Mouse (Mus musculus) cerebellum, postnatal 25 days (tissue): Measurements from ENCODE around the gene Tln2.

ENCODE experiments used
- DNase-seq, 2 experiments: peaks; one replicate each; pipeline ENCODE4 v3.0.0; 2021; ENCODE audit warnings: mixed read lengths in 2 of 2

The Tln2 gene

GRCm38 (mm10) chr9:67545794-67546193, 13.7 kb downstream of the Tln2 start:
- no peak for DNase-seq

GRCm38 (mm10) chr9:67544783-67545182, 14.7 kb downstream of the Tln2 start:
- peak in 1 of 2 experiments; percentile 20 for DNase-seq

- no peak for DNase-seq
These were observed 17.6 kb downstream of the Tln2 start for GRCm38 (mm10) chr9:67541948-67542347.

- no peak for DNase-seq
These were observed 19.5 kb downstream of the Tln2 start for GRCm38 (mm10) chr9:67539776-67540706.

- DNase-seq = peak; percentile 18 to 20
These were observed 25.1 kb downstream of the Tln2 start for GRCm38 (mm10) chr9:67534420-67534819.

- DNase-seq = no peak
These were observed 26.2 kb downstream of the Tln2 start for GRCm38 (mm10) chr9:67533260-67533659.

GRCm38 (mm10) chr9:67532631-67533030, 26.9 kb downstream of the Tln2 start:
- DNase-seq = peak in 1 of 2 experiments; percentile 18

GRCm38 (mm10) chr9:67529600-67529999, 29.9 kb downstream of the Tln2 start:
- no peak for DNase-seq

GRCm38 (mm10) chr9:67527726-67528125, 31.8 kb downstream of the Tln2 start:
- DNase-seq = no peak

- DNase-seq = no peak
These were observed 37.8 kb downstream of the Tln2 start for GRCm38 (mm10) chr9:67521736-67522135.

GRCm38 (mm10) chr9:67509510-67509909, 50.0 kb downstream of the Tln2 start:
- no peak for DNase-seq

- DNase-seq = peak; percentile 20 to 48
These were observed 54.7 kb downstream of the Tln2 start for GRCm38 (mm10) chr9:67504669-67505260.

GRCm38 (mm10) chr9:67501801-67502200, 57.7 kb downstream of the Tln2 start:
- DNase-seq = no peak

GRCm38 (mm10) chr9:67496368-67496767, 63.1 kb downstream of the Tln2 start:
- DNase-seq = no peak

GRCm38 (mm10) chr9:67495350-67495749, 64.2 kb downstream of the Tln2 start:
- DNase-seq = no peak

- no peak for DNase-seq
These were observed 65.5 kb downstream of the Tln2 start for GRCm38 (mm10) chr9:67493876-67494552.

- DNase-seq = no peak
These were observed 70.1 kb downstream of the Tln2 start for GRCm38 (mm10) chr9:67489370-67489769.

- no peak for DNase-seq
These were observed 72.9 kb downstream of the Tln2 start for GRCm38 (mm10) chr9:67486621-67487020.

- DNase-seq = no peak
These were observed 74.1 kb downstream of the Tln2 start for GRCm38 (mm10) chr9:67485169-67486072.

GRCm38 (mm10) chr9:67482277-67482676, 77.2 kb downstream of the Tln2 start:
- DNase-seq = no peak

- DNase-seq = no peak
These were observed 77.7 kb downstream of the Tln2 start for GRCm38 (mm10) chr9:67481851-67482250.

- no peak for DNase-seq
These were observed 82.1 kb downstream of the Tln2 start for GRCm38 (mm10) chr9:67477445-67477844.
